Mouse (Mus musculus) right cerebral cortex, adult 2 months (tissue): ENCODE results near the gene Cul4a.

Experiments
- DNase-seq, 2 experiments: peaks; one replicate each; pipeline ENCODE4 v3.0.0; 2021 to 2022; ENCODE audit warnings: low spot score in 2 of 2

Cul4a gene

GRCm38 (mm10) chr8:13180408-13180807 is 75.0 kb downstream of the Cul4a start:
- no peak for DNase-seq

- no peak for DNase-seq
Observed at GRCm38 (mm10) chr8:13180911-13181690, 75.7 kb downstream of the Cul4a start.

GRCm38 (mm10) chr8:13181691-13181976 is 76.2 kb downstream of the Cul4a start:
- DNase-seq = no peak

DNA sequence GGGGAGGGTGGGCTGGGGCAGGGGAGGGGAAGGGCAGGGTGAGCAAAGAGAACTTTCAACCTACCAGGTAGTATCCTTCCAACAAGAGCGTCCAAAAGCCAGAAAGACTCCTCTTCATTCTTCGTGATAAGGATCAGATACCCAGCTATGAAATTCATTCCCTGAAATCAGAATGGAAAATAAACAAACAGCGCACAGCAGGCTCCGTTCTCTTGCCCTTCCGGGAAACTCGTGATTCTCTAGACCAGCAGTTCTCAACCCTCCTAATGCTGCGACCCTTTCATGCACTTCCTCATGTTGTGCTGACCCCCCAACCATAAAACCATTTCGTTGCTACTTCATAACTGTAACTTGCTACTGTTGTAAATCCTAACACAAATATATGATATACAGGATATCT is 81.4 kb downstream of the Cul4a start:
- no peak for DNase-seq

DNA sequence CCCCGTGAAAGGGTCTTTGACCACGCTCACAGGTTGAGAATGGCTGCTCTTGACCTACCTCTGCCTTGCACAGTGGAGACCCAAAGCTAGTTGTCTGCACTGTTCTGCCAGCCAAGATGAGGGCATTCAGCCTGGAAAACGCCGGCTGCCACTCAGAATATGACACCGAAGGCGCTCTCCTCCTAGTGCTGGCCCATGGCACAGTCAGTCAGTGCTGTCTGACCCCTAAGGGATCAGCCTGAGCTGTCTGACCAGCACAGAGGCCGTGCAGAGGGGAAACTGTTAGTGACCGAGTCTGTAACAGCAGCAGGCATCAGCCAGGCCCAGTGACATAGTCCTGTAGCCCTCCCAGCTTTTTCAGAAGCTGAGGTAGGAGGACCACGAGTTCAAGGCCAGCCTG is 81.8 kb downstream of the Cul4a start:
- no peak for DNase-seq

- no peak for DNase-seq
Observed at GRCm38 (mm10) chr8:13187638-13188037, 82.2 kb downstream of the Cul4a start.

- DNase-seq = no peak
Observed at GRCm38 (mm10) chr8:13188052-13188555, 82.7 kb downstream of the Cul4a start.

GRCm38 (mm10) chr8:13188857-13189256 is 83.4 kb downstream of the Cul4a start:
- no peak for DNase-seq

DNA sequence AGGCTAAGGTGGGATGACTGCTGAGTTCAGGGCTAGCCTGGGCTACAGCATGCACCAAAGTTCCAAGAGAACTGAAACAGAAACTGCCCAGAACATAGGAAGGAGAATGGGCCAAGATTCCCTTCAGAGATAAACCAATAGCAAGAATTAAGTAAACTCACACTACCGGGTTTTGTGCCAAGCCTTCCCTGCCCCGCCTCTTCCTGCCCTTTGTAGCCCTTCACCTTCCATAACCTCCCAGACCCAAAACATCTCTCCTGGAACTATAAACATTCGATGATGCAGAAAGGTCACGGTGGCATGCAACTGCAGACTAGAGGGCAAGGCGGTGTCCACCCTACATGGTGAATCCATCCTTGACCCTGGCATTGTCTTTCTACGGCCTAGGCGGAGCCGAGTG is 84.8 kb downstream of the Cul4a start:
- no peak for DNase-seq

DNA sequence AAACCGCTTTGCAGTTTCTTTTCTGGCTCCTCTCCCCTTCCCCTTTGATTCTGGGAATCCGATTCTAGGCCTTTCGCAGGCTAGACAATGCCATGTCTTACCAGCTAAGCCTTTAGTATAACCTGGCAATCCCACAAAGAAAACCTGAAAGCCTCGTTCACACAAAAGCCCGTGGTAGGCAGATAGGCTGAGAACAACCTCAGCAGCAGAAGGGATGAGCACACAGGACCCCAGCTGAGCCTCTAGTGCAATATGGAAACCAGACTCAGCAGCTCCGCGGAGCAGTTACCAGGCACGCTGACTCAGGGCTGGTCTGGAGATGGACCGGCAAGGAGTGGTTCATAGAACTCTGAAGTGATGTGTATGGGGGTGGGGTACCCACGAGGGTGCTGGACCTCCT is 89.4 kb downstream of the Cul4a start:
- no peak for DNase-seq

GRCm38 (mm10) chr8:13197493-13197892 is 92.1 kb downstream of the Cul4a start:
- no peak for DNase-seq
